19 mouse cellular contexts compared by ENCODE assay signal in genomic region chr4:33417391-33417790, GRCm38 (mm10).
"Had no signal": no experiment of that assay in that cellular context is flagged by ENCODE, and none has a peak within 500 bp of the region (broad histone marks: within the 10 kb centered on the region; RNA-seq: fewer than 3 reads in every experiment).

No protein-coding gene starts in this region.

- DNase-seq: cerebellum, adult 9-11 months; cerebellum, postnatal 10 days; cerebellum, postnatal 14 days; cerebellum, postnatal 25 days; cerebellum, postnatal 36 days; embryo, embryonic 11 days; forebrain, postnatal 0 days; gastrocnemius, adult 2 months; gastrocnemius, postnatal 10 days; gastrocnemius, postnatal 14 days; gastrocnemius, postnatal 25 days; gastrocnemius, postnatal 36 days; heart, adult 11 months; heart, adult 18-20 months; heart, adult 2 months had no signal

- ATAC-seq: forebrain, embryonic 13.5 days; forebrain, embryonic 14.5 days; forebrain, embryonic 15.5 days; forebrain, embryonic 16.5 days; forebrain, postnatal 0 days had no signal
